Mouse (Mus musculus) neural tube, embryonic 11.5 days (tissue): ENCODE data around the gene Usp15. TPM values are rescaled to one million over a fixed set of nuclear protein-coding genes. Genes with fewer than 3 reads are reported as not detected.
A peak's percentile ranks its signal among the peaks of the same experiment; 100 is the strongest.

Experiments
- ATAC-seq: fragments of 200-750 bp; cut with Nextera tagmentation; 2 replicates; pipeline ENCODE4 v1.8.0; 2017; ENCODE audit warnings: moderate number of reproducible peaks, mild to moderate bottlenecking, moderate TSS enrichment, moderate library complexity; ENCODE audit not compliant: insufficient read depth, low FRiP score, low TSS enrichment
- DNase-seq: peaks from one replicate; pipeline ENCODE4 v3.0.0-alpha.2; 2015; ENCODE audit warnings: low spot score
- H3K27ac ChIP-seq: fragments of 300-500 bp; sonication (generic); 2 replicates; pipeline ENCODE4 v1.5.1; 2014; ENCODE audit warnings: low read depth, mild to moderate bottlenecking, low read length
- H3K27me3 ChIP-seq: fragments of 300-500 bp; sonication (generic); 2 replicates; pipeline ENCODE4 v1.6.1; 2014; ENCODE audit warnings: mild to moderate bottlenecking, low read length, mixed read lengths; ENCODE audit not compliant: control insufficient read depth, insufficient read depth
- H3K36me3 ChIP-seq: fragments of 300-500 bp; sonication (generic); 2 replicates; pipeline ENCODE4 v1.6.1; 2014; ENCODE audit warnings: mild to moderate bottlenecking, low read length, moderate library complexity, mixed read lengths; ENCODE audit not compliant: control insufficient read depth, insufficient read depth
- H3K4me1 ChIP-seq: fragments of 300-500 bp; sonication (generic); 2 replicates; pipeline ENCODE4 v1.6.1; 2014; ENCODE audit warnings: low read length, mixed read lengths; ENCODE audit not compliant: control insufficient read depth, insufficient read depth
- H3K4me2 ChIP-seq: fragments of 300-500 bp; sonication (generic); 2 replicates; pipeline ENCODE4 v1.6.1; 2014; ENCODE audit warnings: low read depth, mild to moderate bottlenecking, moderate library complexity
- H3K4me3 ChIP-seq: fragments of 300-500 bp; sonication (generic); 2 replicates; pipeline ENCODE4 v1.5.1; 2014; ENCODE audit warnings: low read depth, low read length
- H3K9ac ChIP-seq: fragments of 300-500 bp; sonication (generic); 2 replicates; pipeline ENCODE4 v1.6.1; 2014; ENCODE audit warnings: mild to moderate bottlenecking, low read length
- H3K9me3 ChIP-seq: fragments of 300-500 bp; sonication (generic); 2 replicates; pipeline ENCODE4 v1.6.1; 2016; ENCODE audit warnings: low read length; ENCODE audit not compliant: control insufficient read depth
- WGBS: fragments of 180-500 bp; shearing (Covaris S2); extraction: QIAGEN DNeasy Blood & Tissue Kit; methylation state at CpG from one replicate; pipeline ENCODE4 v1.1.7; 2014; 5-methylcytosine and 5-hydroxymethylcytosine counted together
- polyA plus RNA-seq: library from polyadenylated mRNA; unstranded; fragments of >200 nt; fragmentation: Nextera tagmentation; extraction: Ambion mirVana; gene quantifications from 2 replicates; pipeline ENCODE4 v1.2.1, GENCODE M21; 2014

Usp15 gene
- polyA plus RNA-seq, 1 experiment from 2014 or later: 79.7 TPM

DNA sequence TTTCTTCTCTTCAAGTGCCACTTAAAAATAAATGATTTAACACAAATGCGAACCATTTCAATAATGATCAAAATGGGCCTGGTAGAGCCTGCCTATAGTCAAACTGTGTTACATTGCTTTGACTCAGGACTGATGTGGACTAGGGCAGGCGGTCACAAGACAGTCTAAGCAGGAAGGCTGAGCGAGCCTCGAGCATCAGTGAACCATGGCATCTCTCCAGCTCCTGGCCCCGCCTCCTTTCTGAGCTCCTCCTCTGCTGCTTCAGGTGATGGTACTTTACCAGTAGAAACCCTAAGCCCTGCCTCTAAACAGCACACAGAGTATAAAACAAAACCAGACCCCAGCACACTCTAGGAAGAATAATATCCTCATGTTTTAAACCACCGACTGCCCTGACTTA lies 36.3 kb downstream of the Usp15 start:
- Histone ChIP-seq H3K9me3 (no peaks in the 10 kb centered on the region), H3K27ac (no peak overlapping the region), H3K4me1 (no peaks in the 10 kb centered on the region), H3K4me2 (no peak overlapping the region), H3K9ac (no peak overlapping the region), H3K36me3 (0 out of 2 replicates have a peak, but pooled peaks cover under 1% of the 10 kb centered on the region), H3K27me3 (no peaks in the 10 kb centered on the region), H3K4me3 (no peak overlapping the region)
- 82% methylated on average over 6 of the region's 6 CpGs for WGBS
- DNase-seq: no peak
- ATAC-seq: no peak

DNA sequence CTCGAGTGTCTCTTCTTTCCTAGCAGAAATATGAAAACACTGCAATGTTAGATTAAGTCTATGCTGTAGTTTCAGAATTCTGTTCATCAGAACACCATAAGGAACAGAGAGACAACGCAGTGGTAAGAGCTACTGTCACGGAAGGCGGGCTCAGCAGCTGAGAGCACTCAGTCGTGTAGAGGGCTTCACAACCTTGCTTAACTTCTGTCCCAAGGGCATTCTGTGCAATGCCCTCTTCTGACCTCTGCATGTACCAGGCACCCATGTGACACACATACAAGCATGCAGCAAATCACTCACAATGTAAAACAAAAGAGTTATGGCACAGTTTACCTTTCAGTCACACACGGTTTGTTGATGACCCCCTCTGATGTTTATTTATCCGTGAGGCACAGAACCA lies 37.5 kb downstream of the Usp15 start:
- 79% methylated on average over 7 of the region's 7 CpGs for WGBS
- H3K36me3 ChIP-seq: no peaks in the 10 kb centered on the region
- H3K4me3 ChIP-seq: no peak overlapping the region

DNA sequence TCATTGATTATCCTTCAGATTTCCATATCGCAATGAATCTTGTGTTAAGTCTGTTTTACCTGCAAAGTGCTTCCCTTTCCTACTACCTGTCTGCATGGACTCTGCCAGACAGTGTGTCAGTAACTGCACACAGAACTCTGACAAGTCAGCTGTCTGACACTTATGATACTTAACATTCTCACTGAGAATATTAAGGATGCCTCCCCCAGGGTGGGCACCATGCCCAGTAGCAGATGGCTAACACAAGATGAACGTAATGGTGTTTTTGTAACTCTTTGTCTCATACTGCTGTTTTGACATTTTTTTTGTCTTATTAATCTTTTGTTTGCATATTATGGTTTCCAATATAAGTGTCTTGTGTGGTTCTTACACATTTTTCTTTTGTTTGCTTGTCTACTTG lies 40.4 kb downstream of the Usp15 start:
- DNase-seq (no peak), ATAC-seq (no peak)
- H3K4me2 ChIP-seq: no peak overlapping the region
- no peaks in the 10 kb centered on the region for H3K27me3 ChIP-seq
- H3K4me3 ChIP-seq: no peak overlapping the region
- H3K36me3 ChIP-seq: no peaks in the 10 kb centered on the region
- no peak overlapping the region for H3K9ac ChIP-seq
- H3K27ac ChIP-seq: no peak overlapping the region
- H3K9me3 ChIP-seq: no peaks in the 10 kb centered on the region
- H3K4me1 ChIP-seq: no peaks in the 10 kb centered on the region
- WGBS: 89% methylated on average over 2 of the region's 2 CpGs

More for the DNA sequence above, 37.5 kb downstream of the Usp15 start:
- H3K4me2 ChIP-seq: no peak overlapping the region
- no peaks in the 10 kb centered on the region for H3K27me3 ChIP-seq
- DNase-seq: no peak
- H3K9me3 ChIP-seq: no peaks in the 10 kb centered on the region
- no peak overlapping the region for H3K27ac ChIP-seq
- H3K4me1 ChIP-seq: no peaks in the 10 kb centered on the region
- H3K9ac ChIP-seq: no peak overlapping the region
- ATAC-seq: no peak

DNA sequence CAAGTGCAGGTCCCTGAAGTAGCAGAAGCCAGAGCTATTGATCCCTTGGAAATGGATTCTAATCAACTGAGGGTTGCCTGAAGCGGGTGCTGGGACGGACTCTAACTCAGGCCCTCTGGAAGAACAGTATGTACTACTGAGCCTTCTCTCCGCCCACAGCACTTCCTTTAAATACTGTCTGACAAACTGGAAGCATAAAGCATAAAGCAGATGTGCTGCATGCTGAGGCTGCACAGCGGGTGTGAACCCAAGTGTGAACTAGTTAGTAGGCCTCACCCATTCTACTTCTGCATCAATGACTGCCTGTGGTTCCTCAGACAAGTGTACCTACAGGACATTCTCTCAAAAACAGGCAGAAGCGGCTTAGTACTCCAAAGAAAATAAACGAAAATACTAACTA lies 41.0 kb downstream of the Usp15 start:
- H3K4me2 ChIP-seq: no peak overlapping the region
- no peak overlapping the region for H3K27ac ChIP-seq
- H3K36me3 ChIP-seq: no peaks in the 10 kb centered on the region
- WGBS: 89% methylated on average over 6 of the region's 6 CpGs
- H3K9me3 ChIP-seq: no peaks in the 10 kb centered on the region
- H3K9ac ChIP-seq: no peak overlapping the region
- no peaks in the 10 kb centered on the region for H3K27me3 ChIP-seq
- H3K4me1 ChIP-seq: no peaks in the 10 kb centered on the region
- H3K4me3 ChIP-seq: no peak overlapping the region
- no peak for DNase-seq
- ATAC-seq: no peak

DNA sequence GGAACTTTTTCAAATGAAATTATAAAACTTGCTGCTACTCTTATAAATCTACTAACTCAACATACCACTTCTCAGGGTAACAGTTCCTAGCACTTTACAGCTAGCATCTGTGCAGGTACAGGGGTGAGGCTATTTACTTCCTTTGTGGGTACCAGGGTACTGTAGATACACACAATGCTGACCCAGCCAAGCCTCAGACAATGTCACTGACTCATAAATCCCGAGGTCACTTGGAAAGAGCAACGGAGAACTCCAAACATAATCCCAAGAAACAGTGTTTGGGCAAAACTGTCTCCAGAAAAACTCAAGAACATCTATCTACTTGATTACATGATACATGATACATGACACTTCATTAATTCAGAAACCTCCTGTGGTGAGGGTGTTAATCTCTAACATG lies 43.5 kb downstream of the Usp15 start:
- no peak overlapping the region for H3K4me2 ChIP-seq
- 81% methylated on average over 2 of the region's 2 CpGs for WGBS
- DNase-seq: no peak
- no peak for ATAC-seq
- no peak overlapping the region for H3K9ac ChIP-seq
- H3K9me3 ChIP-seq: no peaks in the 10 kb centered on the region
- no peak overlapping the region for H3K27ac ChIP-seq
- H3K4me3 ChIP-seq: no peak overlapping the region
- no peaks in the 10 kb centered on the region for H3K36me3 ChIP-seq
- peaks cover 2% of the 10 kb centered on the region; the same call in 1 of the 2 replicates for H3K4me1 ChIP-seq
- H3K27me3 ChIP-seq: no peaks in the 10 kb centered on the region

DNA sequence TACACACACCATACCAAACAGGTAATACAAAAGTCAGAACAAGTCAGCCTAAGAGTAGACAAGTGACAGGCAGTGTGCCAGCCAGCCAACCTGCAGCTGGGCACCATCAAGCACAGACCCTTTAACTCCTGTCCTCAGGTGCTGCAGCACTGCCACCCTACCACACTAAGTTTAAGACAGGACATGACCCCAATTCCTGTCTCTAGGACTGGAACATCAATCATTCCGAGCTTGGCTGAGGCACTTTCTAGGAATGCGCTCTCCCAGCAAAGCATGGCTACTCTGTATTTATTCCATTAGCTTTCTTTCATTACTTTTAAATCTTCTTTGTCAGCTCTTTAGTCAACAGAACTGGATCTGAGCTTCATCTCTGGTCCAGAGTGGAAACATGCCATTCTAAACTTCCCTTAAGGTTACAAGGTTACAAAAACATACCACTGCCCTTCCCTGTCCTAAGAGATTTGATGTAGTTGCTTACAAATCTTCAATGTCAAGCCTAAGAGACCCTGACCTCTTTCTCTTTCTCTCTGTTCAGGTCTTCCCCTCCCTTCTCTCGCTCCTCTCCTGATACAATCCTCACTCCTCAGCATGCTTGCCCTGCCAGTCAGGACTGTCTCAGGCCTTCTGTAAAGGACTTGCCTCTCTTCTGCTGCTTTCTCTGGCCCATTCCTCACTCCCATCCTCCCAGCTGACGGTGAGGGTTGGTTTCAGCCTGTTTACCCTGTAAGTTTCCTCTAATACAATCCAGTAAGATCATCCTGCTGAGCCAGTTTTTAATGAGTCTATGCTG lies 48.6 kb downstream of the Usp15 start:
- ATAC-seq (no peak), DNase-seq (no peak)
- no peak overlapping the region for H3K27ac ChIP-seq

DNA sequence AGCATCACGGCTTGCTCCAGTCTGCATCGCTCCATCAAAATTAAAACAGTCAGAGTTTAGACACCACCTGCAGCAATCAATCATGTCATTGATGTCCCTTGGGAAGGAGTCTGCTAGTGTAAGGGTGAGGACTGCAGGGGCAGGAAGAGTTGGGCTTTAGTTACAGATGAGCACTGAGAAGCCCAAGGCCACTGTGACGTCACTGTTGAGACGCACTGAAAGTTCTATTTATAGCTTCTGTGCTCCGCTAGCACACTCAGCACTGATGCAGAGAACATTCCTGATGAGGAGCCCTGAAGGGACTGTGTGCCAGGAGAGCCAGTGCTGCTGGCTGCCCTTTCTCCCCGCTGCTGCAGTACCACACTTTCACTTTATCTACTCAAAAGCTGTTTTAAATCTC lies 49.6 kb downstream of the Usp15 start:
- Histone ChIP-seq H3K36me3 (peaks cover 2% of the 10 kb centered on the region; the same call in 1 of the 2 replicates), H3K4me1 (peaks cover 6% of the 10 kb centered on the region; the same call in 1 of the 2 replicates), H3K9ac (no peak overlapping the region), H3K9me3 (no peaks in the 10 kb centered on the region), H3K4me2 (no peak overlapping the region), H3K27me3 (no peaks in the 10 kb centered on the region), H3K4me3 (no peak overlapping the region), H3K27ac (no peak overlapping the region)
- 55% methylated on average over 6 of the region's 6 CpGs for WGBS
- peak; percentile 60; the same call in 1 of the 2 replicates for ATAC-seq
- DNase-seq: peak; percentile 35

More for the DNA sequence above, 48.6 kb downstream of the Usp15 start:
- Histone ChIP-seq H3K9ac (no peak overlapping the region), H3K27me3 (no peaks in the 10 kb centered on the region), H3K4me2 (no peak overlapping the region), H3K4me1 (peaks cover 6% of the 10 kb centered on the region; the same call in 1 of the 2 replicates), H3K36me3 (peaks cover 2% of the 10 kb centered on the region; the same call in 1 of the 2 replicates), H3K9me3 (no peaks in the 10 kb centered on the region), H3K4me3 (no peak overlapping the region)
- 66% methylated on average over 4 of the region's 4 CpGs for WGBS

DNA sequence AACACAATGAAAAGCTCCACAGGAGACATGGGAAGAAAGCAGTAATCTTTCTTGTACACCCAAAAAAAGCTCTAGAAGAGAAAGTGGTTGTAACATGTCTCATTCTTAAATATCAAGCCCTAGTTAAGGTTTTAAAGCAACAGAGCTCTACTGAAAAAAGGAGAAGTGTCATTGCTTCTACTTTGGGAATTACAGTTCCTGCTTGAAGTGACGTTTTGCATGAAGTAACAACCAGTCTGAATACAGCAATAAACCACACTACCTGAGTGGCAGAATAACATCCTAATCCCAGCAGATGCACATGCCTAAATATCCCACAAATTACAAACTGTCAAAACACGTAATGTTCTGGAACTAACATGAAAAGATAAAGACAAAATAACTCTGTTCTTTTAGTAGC lies 50.4 kb downstream of the Usp15 start:
- Histone ChIP-seq H3K27me3 (no peaks in the 10 kb centered on the region), H3K36me3 (peaks cover 2% of the 10 kb centered on the region; the same call in 1 of the 2 replicates), H3K9ac (no peak overlapping the region), H3K4me1 (peaks cover 6% of the 10 kb centered on the region; the same call in 1 of the 2 replicates), H3K9me3 (no peaks in the 10 kb centered on the region), H3K27ac (no peak overlapping the region), H3K4me3 (no peak overlapping the region), H3K4me2 (no peak overlapping the region)
- ATAC-seq (no peak), DNase-seq (no peak)
- 81% methylated on average over 2 of the region's 2 CpGs for WGBS

DNA sequence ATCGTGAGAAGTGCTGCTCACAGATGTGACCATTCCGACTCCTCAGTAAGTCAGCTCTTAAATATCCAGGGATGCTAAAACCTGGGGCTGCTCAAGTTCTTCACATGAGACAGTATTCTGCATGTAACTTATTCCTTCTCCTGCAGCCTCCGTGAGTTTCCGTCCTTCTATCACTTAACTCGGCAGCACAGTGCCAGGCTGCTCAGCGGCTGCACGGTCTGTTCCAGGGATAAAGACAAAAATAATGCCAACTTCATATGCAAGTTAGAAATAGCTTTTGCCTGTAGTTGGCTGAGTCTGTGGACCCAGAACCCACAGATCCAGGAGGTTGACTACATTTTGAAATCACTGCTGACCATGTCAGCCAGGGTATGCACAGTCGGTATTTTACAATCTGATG lies 52.5 kb downstream of the Usp15 start:
- no peaks in the 10 kb centered on the region for H3K9me3 ChIP-seq
- H3K27me3 ChIP-seq: no peaks in the 10 kb centered on the region
- no peak overlapping the region for H3K27ac ChIP-seq
- WGBS: 96% methylated on average over 8 of the region's 8 CpGs
- H3K4me1 ChIP-seq: peaks cover 6% of the 10 kb centered on the region; the same call in 1 of the 2 replicates
- DNase-seq (no peak), ATAC-seq (no peak)
- H3K36me3 ChIP-seq: peaks cover 2% of the 10 kb centered on the region; the same call in 1 of the 2 replicates
- no peak overlapping the region for H3K4me3 ChIP-seq
- H3K9ac ChIP-seq: no peak overlapping the region
- no peak overlapping the region for H3K4me2 ChIP-seq
